Mouse (Mus musculus) lung, embryonic 16.5 days (tissue): ENCODE data around the gene Plpp7. TPM values are rescaled to one million over a fixed set of nuclear protein-coding genes. Genes with fewer than 3 reads are reported as not detected.

Source experiments
- ATAC-seq: fragments of 200-750 bp; cut with Nextera tagmentation; 2 replicates; pipeline ENCODE4 v1.8.0; 2017; ENCODE audit warnings: low read depth, mild to moderate bottlenecking, moderate library complexity
- H3K27ac ChIP-seq: fragments of 300-500 bp; sonication (generic); 2 replicates; pipeline ENCODE4 v1.5.1; 2014; ENCODE audit warnings: mild to moderate bottlenecking, control low read depth, low read length
- H3K27me3 ChIP-seq: fragments of 300-500 bp; sonication (generic); 2 replicates; pipeline ENCODE4 v1.6.1; 2014; ENCODE audit warnings: low read depth, low read length, mixed read lengths; ENCODE audit not compliant: control insufficient read depth, insufficient read depth
- H3K36me3 ChIP-seq: fragments of 300-500 bp; sonication (generic); 2 replicates; pipeline ENCODE4 v1.6.1; 2014; ENCODE audit warnings: low read length; ENCODE audit not compliant: control insufficient read depth, insufficient read depth
- H3K4me1 ChIP-seq: fragments of 300-500 bp; sonication (generic); replicated peaks from 2 replicates; pipeline ENCODE4 v1.6.1; 2014; ENCODE audit warnings: low read length, mixed read lengths; ENCODE audit not compliant: control insufficient read depth, insufficient read depth
- H3K4me2 ChIP-seq: fragments of 300-500 bp; sonication (generic); 2 replicates; pipeline ENCODE4 v1.6.1; 2014; ENCODE audit warnings: low read depth, low read length, control low read depth
- H3K4me3 ChIP-seq: fragments of 300-500 bp; sonication (generic); 2 replicates; pipeline ENCODE4 v1.5.1; 2014; ENCODE audit warnings: mild to moderate bottlenecking, low read length, control low read depth
- H3K9ac ChIP-seq: fragments of 300-500 bp; sonication (generic); 2 replicates; pipeline ENCODE4 v1.6.1; 2014; ENCODE audit warnings: low read length, control low read depth
- H3K9me3 ChIP-seq: fragments of 300-500 bp; sonication (generic); 2 replicates; pipeline ENCODE4 v1.6.1; 2016; ENCODE audit warnings: low read length; ENCODE audit not compliant: control insufficient read depth
- WGBS: fragments of 180-500 bp; shearing (Covaris S2); extraction: QIAGEN DNeasy Blood & Tissue Kit; methylation state at CpG from one replicate; pipeline ENCODE4 v1.1.7; 2014; 5-methylcytosine and 5-hydroxymethylcytosine counted together
- polyA plus RNA-seq: library from polyadenylated mRNA; unstranded; fragments of >200 nt; fragmentation: Nextera tagmentation; extraction: Ambion mirVana; gene quantifications from 2 replicates; pipeline ENCODE4 v1.2.1, GENCODE M21; 2015

The Plpp7 gene
- polyA plus RNA-seq, 1 experiment from 2014 or later: 3.9 TPM

DNA sequence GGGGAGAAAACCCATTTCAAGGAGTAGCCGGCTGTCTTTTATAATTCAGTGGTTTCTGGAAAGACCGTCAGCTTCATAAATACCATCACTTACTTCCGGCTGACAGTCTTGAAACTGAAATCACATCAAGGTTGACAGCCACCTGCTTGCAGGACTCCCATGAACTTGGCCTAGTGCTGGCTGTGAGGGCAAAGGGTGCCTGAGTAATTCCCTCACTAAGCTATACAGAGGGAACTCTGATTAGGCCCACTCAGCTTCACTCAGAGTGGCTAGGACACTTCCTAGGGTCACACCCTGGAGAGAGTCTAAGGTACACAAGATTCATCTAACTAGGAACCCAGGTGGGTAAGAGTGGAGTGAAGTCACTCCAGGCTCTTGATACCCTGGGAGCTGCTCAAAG lies 14.6 kb upstream of the Plpp7 start:
- Histone ChIP-seq H3K4me3 (no peak overlapping the region), H3K36me3 (no peaks in the 10 kb centered on the region), H3K9ac (peak overlapping the region; percentile 35), H3K27ac (peak overlapping the region; percentile 57; the same call in 1 of the 2 replicates), H3K27me3 (peaks cover 30% of the 10 kb centered on the region), H3K4me2 (peak overlapping the region; percentile 32), H3K9me3 (no peaks in the 10 kb centered on the region), H3K4me1 (peaks cover 13% of the 10 kb centered on the region)
- ATAC-seq: no peak
- WGBS: 83% methylated on average over 3 of the region's 3 CpGs

DNA sequence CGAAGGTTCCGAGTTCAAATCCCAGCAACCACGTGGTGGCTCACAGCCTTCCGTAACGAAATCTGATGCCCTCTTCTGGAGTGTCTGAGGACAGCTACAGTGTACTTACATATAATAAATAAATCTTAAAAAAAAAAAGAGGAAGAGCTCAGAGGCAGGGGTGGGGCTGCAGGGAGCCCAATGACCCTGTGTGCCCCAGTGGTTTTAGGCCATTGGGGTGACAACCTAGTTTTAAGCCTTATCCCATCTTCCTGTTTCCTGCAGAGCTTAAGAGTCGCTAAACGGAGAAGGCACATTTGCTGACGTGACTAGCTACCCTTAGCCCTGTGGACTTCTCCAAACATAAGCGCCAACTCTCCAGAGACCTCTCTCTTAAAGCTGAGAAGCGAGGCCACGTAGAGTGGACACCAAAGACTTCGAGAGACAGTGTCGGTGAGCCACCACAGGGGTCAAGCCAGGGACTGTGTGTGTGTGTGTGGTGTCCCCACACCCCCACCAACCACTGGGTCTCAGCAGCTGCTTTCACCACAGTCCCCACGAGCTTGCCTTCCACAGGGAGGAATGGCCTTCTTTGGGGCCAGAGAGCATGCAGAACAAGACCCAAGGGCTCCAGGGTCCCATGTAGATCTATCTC lies 13.9 kb upstream of the Plpp7 start:
- Histone ChIP-seq H3K4me1 (peaks cover 13% of the 10 kb centered on the region), H3K27ac (peak overlapping the region; percentile 65; the same call in 1 of the 2 replicates), H3K9ac (peak overlapping the region; percentile 68), H3K36me3 (no peaks in the 10 kb centered on the region), H3K4me2 (peak overlapping the region; percentile 97), H3K27me3 (peaks cover 30% of the 10 kb centered on the region), H3K9me3 (no peaks in the 10 kb centered on the region), H3K4me3 (peak overlapping the region; percentile 69)
- no peak for ATAC-seq
- 67% methylated on average over 14 of the region's 14 CpGs for WGBS

DNA sequence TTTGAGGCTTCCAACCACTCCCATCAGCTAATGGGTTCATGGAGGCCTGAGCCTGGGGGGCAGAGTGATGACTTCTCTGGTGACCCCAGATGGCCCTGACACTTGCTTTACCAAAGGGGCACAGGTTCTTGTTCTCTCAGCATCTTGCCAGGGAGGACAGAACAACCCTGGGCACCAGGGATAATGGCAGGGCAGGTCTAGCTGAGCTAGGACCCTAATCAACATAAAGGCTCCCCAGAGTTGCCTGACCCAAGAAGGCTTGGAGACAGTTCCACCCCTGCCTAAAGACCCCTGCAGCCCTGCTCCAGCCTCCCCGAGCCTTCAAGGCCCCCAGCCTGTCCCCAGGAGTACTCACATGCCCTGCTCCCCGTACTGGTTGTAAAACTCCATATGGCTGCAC lies 13.1 kb upstream of the Plpp7 start:
- H3K9me3 ChIP-seq: no peaks in the 10 kb centered on the region
- H3K36me3 ChIP-seq: no peaks in the 10 kb centered on the region
- H3K9ac ChIP-seq: peak overlapping the region; percentile 68
- WGBS: 63% methylated on average over 2 of the region's 2 CpGs
- peaks cover 13% of the 10 kb centered on the region for H3K4me1 ChIP-seq
- H3K27ac ChIP-seq: peak overlapping the region; percentile 18; the same call in 1 of the 2 replicates
- ATAC-seq: no peak
- peaks cover 32% of the 10 kb centered on the region for H3K27me3 ChIP-seq
- H3K4me3 ChIP-seq: peak overlapping the region; percentile 69
- peak overlapping the region; percentile 97 for H3K4me2 ChIP-seq

DNA sequence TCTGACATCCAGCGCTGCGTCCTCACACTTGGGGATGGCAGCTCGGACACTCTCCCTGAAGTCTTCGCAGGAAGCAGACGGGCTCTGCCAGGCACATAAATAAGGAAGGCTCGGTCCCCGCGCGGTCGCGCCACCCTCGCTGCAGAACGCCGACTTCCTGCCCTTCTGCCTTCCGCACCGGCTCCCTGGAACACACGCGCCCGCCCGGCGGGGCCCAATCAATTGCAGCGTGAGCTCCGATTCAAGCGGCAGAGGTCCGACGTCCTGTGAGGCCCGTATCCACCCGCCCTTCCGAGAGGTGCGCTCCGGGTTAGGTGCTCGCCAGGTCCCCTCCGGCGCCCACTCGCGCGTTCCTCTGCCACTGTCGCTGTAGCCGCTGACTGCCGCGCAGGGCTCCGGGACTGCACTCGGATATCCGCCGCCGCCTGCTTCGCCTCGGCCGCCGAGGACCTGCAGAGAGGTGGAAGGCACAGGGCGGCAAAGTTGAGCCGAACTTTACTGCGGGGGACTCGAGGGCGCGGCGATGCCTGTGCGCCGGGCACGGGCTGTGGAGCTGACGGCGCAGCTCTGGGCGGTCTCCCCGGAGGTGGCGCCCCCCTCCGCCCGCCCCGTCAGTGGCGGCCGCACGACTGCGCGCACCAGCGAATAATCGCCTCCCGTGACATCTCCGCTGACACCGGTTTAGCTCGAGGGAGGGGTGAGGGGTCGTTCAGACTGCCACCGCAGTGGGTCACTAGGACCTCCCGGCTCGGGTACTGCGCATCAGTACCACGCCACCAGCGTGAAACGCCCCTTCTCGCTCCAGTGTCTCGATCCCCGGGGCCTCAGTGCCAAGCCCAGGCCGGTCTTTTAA lies 11.9 kb upstream of the Plpp7 start:
- Histone ChIP-seq H3K9me3 (no peaks in the 10 kb centered on the region), H3K27ac (peak overlapping the region; percentile 50), H3K4me1 (peaks cover 15% of the 10 kb centered on the region), H3K9ac (peak overlapping the region; percentile 68), H3K4me3 (peak overlapping the region; percentile 69), H3K27me3 (peaks cover 42% of the 10 kb centered on the region), H3K36me3 (no peaks in the 10 kb centered on the region), H3K4me2 (peak overlapping the region; percentile 97)
- peak; percentile 40; the same call in 1 of the 2 replicates for ATAC-seq
- WGBS: under 1% methylated on average over 80 of the region's 91 CpGs

DNA sequence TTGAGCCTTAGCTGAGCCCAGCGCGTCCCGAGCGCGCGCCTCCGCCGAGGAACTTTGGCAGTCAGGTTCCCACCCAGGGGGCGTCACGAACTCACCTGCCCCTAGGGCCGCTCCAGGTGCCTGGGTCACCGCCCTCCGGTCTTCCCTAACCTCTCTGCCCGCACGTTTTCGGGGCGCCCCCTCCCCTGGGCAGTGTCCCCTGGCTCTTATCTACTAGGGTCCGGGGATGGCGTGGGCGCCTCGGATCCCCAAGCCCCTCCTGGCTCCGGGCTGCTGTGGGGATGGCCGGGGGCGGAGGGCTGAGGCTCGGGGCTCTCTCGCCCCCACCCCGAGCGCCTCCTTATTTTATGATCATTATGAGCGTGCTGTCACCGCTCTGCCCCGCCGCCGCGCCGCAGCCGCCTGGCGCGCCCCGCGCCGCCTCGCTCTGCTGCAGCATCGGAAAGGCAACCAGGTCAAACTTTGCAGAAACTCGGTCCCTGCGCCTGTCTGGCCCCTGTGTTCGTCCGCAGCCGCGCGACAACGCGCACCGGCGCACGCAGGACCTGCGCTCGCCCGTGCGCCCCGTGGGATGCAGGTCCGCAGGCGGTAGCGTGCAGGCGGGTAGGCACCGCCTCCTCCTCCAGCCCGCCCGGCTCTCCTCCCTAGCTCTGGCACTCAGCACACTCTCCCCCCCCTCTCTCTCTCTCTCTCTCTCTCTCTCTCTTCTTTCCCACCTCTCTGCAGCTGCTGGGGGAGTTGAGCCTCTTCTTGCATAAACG lies 11.0 kb upstream of the Plpp7 start, which contains the start of gene Fam78a:
TSS of gene Fam78a (minus strand) at position 747 of the 761 bp plus-strand sequence.
- H3K9ac ChIP-seq: peak within 1 kb of the TSS; percentile 68
- no peak within 1 kb of the TSS for H3K27ac ChIP-seq
- peaks cover 22% of the 10 kb centered on the region for H3K4me1 ChIP-seq
- no peaks in the 10 kb centered on the region for H3K9me3 ChIP-seq
- peak within 1 kb of the TSS; percentile 97 for H3K4me2 ChIP-seq
- no peaks in the 10 kb centered on the region for H3K36me3 ChIP-seq
- peak within 1 kb of the TSS; percentile 69 for H3K4me3 ChIP-seq
- under 1% methylated on average over 56 of the region's 68 CpGs for WGBS
- peaks cover 45% of the 10 kb centered on the region for H3K27me3 ChIP-seq
- ATAC-seq: peak; percentile 76

DNA sequence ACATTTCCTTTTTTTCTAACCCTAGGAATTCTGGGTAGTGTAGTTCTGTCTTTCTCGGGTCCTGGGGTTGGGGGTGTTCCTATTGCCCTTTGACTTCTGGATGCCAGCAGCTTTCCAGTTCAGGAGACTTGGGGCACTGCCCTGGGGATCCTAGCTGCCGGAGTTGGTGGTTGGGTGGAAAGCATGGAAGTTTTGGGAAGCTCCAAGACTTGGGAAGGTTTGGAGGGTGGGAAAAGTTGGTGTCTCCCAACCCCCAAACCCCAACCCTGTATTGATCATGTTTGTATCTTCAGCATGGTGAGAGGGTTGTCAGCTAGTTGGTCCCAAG lies 10.5 kb upstream of the Plpp7 start:
- Histone ChIP-seq H3K27me3 (peaks cover 45% of the 10 kb centered on the region), H3K4me2 (peak overlapping the region; percentile 97), H3K4me1 (peaks cover 22% of the 10 kb centered on the region), H3K36me3 (no peaks in the 10 kb centered on the region), H3K4me3 (peak overlapping the region; percentile 69), H3K27ac (no peak overlapping the region), H3K9ac (peak overlapping the region; percentile 68; the same call in 1 of the 2 replicates), H3K9me3 (no peaks in the 10 kb centered on the region; the same call in 1 of the 2 replicates)
- 19% methylated on average over 2 of the region's 2 CpGs for WGBS
- ATAC-seq: no peak; the same call in 1 of the 2 replicates

DNA sequence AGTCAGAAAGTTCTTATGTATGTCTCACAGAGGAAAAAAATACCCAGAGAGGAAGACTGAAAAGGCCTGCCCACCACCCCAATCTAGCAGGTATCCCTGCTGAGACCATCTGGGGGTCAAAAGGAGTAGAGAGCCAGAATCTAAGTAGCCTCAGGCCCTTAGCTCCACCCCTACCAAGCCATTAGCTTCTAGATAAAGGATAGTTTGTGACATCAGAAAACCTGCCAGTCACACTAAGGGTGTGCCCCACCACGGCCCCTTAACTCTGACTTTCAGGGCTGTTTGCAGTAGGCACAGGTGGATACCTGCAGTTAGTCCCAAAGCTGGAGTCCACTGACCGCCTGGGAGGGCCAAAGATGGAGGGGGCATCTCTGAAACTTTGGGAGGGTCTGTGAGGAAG lies 10.1 kb upstream of the Plpp7 start:
- WGBS: 44% methylated on average over 2 of the region's 2 CpGs
- Histone ChIP-seq H3K36me3 (no peaks in the 10 kb centered on the region), H3K27me3 (peaks cover 45% of the 10 kb centered on the region), H3K4me3 (no peak overlapping the region), H3K9ac (no peak overlapping the region), H3K9me3 (no peaks in the 10 kb centered on the region; the same call in 1 of the 2 replicates), H3K4me2 (no peak overlapping the region), H3K27ac (no peak overlapping the region), H3K4me1 (peaks cover 22% of the 10 kb centered on the region)
- ATAC-seq: no peak

DNA sequence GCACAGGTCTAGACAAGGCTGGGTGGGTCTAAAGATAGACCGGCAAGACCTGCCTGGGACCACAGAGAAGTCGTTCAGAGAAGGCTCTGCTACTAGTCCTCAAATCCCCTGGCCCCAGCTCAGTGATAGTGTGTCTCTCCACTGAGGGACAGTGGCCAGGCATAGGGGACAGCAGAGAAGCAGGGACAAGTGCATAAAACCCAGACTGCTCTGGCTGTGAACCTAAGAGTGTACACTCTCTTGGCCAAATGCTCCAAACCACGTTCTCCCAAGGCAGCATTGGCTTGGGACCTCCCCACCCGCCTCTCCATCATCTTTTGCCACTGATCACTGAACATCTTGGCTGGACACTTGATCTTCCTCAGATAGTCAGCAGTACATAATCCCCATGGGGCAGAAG lies 7.7 kb upstream of the Plpp7 start:
- WGBS: 42% methylated on average over 4 of the region's 4 CpGs
- H3K9me3 ChIP-seq: no peaks in the 10 kb centered on the region; the same call in 1 of the 2 replicates

More for the DNA sequence above, 7.7 kb upstream of the Plpp7 start:
- H3K27ac ChIP-seq: no peak overlapping the region
- no peak overlapping the region for H3K4me3 ChIP-seq
- H3K4me1 ChIP-seq: peaks cover 22% of the 10 kb centered on the region
- H3K9ac ChIP-seq: no peak overlapping the region
- peaks cover 37% of the 10 kb centered on the region for H3K27me3 ChIP-seq
- H3K4me2 ChIP-seq: no peak overlapping the region
- no peaks in the 10 kb centered on the region for H3K36me3 ChIP-seq
- no peak for ATAC-seq
